Mouse (Mus musculus): ENCODE measurements around the gene Emilin2. TPM values are rescaled to one million over a fixed set of nuclear protein-coding genes. Genes with fewer than 3 reads are reported as not detected.

Gene Emilin2
- polyA plus RNA-seq, 1 experiment, result 7.9 TPM

GRCm38 (mm10) chr17:71230108-71230709 lies 81.6 kb downstream of the Emilin2 start:
- TF ChIP-seq MYOG (IDR thresholded peaks at IDR 0.05; ENCODE audit: control insufficient read depth, extremely low read depth, insufficient read length), result no peak
- no peak for TF ChIP-seq CTCF (IDR thresholded peaks at IDR 0.05; ENCODE audit: control insufficient read depth, insufficient read depth, insufficient read length)
- no peak for TF ChIP-seq MYOD1 (IDR thresholded peaks at IDR 0.05; ENCODE audit: control insufficient read depth, insufficient read length, low read depth)
- TF ChIP-seq MAX (IDR thresholded peaks at IDR 0.05), result no peak
- Histone ChIP-seq H3K27me3 (ENCODE audit: control insufficient read depth, insufficient read depth, insufficient read length) (no peaks in the 10 kb centered on the region), H3K36me3 (ENCODE audit: control insufficient read depth, insufficient read depth) (peaks cover 41% of the 10 kb centered on the region), H3ac (ENCODE audit: control insufficient read depth, insufficient read length, low read depth) (no peak overlapping the region), H3K79me2 (ENCODE audit: control insufficient read depth, insufficient read depth) (no peaks in the 10 kb centered on the region), H3K4me3 (ENCODE audit: insufficient read depth, poor library complexity, severe bottlenecking) (no peak overlapping the region), H3K79me3 (ENCODE audit: low read depth) (no peaks in the 10 kb centered on the region)

DNA sequence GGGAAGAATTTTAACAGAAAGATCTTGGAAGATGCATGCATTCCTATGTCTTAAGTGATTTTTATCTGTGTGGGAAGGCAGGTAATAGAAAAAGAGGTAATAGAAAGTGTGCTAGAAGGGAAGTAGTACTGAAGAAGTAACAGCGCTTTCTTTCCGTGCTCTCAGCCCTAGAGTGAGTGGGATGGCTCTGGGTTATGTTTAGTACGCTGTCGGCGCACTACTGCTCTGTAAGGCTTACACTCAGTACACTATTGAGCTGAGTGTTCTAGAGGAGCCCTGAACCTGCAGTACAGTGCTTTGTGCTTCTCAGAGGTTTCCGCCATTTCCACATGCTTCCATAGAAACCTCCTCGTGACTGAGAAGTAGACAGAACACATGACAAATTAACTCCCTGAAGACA lies 83.1 kb downstream of the Emilin2 start:
- no peak for TF ChIP-seq MAX (IDR thresholded peaks at IDR 0.05)
- no peak for TF ChIP-seq CEBPB (IDR thresholded peaks at IDR 0.05; ENCODE audit: low read depth)
- TF ChIP-seq FOSL1 (IDR thresholded peaks at IDR 0.05; ENCODE audit: insufficient read depth, low read length, poor library complexity, severe bottlenecking), result no peak
- TF ChIP-seq USF1 (IDR thresholded peaks at IDR 0.05; ENCODE audit: low read depth), result no peak
- TF ChIP-seq MYOG (IDR thresholded peaks at IDR 0.05; ENCODE audit: control insufficient read depth, extremely low read depth, insufficient read length), result no peak
- no peak for TF ChIP-seq MYOD1 (IDR thresholded peaks at IDR 0.05; ENCODE audit: control insufficient read depth, insufficient read length, low read depth)
- TF ChIP-seq CTCF (IDR thresholded peaks at IDR 0.05; ENCODE audit: control insufficient read depth, insufficient read depth, insufficient read length), result no peak
- Histone ChIP-seq H3K36me3 (ENCODE audit: control insufficient read depth, insufficient read depth) (peaks cover 42% of the 10 kb centered on the region), H3ac (ENCODE audit: control insufficient read depth, insufficient read length, low read depth) (no peak overlapping the region), H3K4me3 (ENCODE audit: insufficient read depth, poor library complexity, severe bottlenecking) (no peak overlapping the region), H3K79me3 (ENCODE audit: low read depth) (no peaks in the 10 kb centered on the region), H3K27me3 (ENCODE audit: control insufficient read depth, insufficient read depth, insufficient read length) (no peaks in the 10 kb centered on the region), H3K79me2 (ENCODE audit: control insufficient read depth, insufficient read depth) (no peaks in the 10 kb centered on the region)

GRCm38 (mm10) chr17:71227128-71227895 lies 84.5 kb downstream of the Emilin2 start:
- H3K4me3 ChIP-seq (ENCODE audit: insufficient read depth, poor library complexity, severe bottlenecking), result no peak overlapping the region
- no peaks in the 10 kb centered on the region for H3K79me3 ChIP-seq (ENCODE audit: low read depth)
- TF ChIP-seq USF1 (IDR thresholded peaks at IDR 0.05; ENCODE audit: low read depth) (no peak), MAX (IDR thresholded peaks at IDR 0.05) (no peak), MYOG (IDR thresholded peaks at IDR 0.05; ENCODE audit: control insufficient read depth, extremely low read depth, insufficient read length) (no peak), MYOD1 (IDR thresholded peaks at IDR 0.05; ENCODE audit: control insufficient read depth, insufficient read length, low read depth) (no peak), FOSL1 (IDR thresholded peaks at IDR 0.05; ENCODE audit: insufficient read depth, low read length, poor library complexity, severe bottlenecking) (no peak), CEBPB (IDR thresholded peaks at IDR 0.05; ENCODE audit: low read depth) (no peak), CTCF (IDR thresholded peaks at IDR 0.05; ENCODE audit: control insufficient read depth, insufficient read depth, insufficient read length) (no peak)
- H3ac ChIP-seq (ENCODE audit: control insufficient read depth, insufficient read length, low read depth), result no peak overlapping the region
- no peaks in the 10 kb centered on the region for H3K79me2 ChIP-seq (ENCODE audit: control insufficient read depth, insufficient read depth)
- no peaks in the 10 kb centered on the region for H3K27me3 ChIP-seq (ENCODE audit: control insufficient read depth, insufficient read depth, insufficient read length)
- H3K36me3 ChIP-seq (ENCODE audit: control insufficient read depth, insufficient read depth), result peaks cover 41% of the 10 kb centered on the region

DNA sequence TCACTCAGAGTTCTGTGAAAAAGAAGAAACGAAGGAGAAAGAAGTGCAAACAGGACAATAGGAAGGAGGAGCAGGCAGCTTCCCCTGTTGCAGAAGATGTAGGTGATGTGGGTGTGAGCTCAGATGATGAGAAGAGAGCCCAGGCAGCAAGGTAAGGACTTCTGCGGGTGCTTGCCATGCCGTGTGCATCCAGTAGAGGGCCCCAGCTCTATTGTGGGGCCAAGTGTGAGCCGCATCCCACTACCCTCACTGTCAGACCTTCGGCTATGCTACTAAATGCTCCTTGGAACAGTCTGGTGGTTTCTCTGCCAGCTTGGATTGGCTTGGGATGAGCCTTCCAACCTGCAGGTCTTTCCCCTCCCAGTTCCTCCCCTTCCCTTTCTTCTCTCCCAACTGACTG lies 86.7 kb downstream of the Emilin2 start:
- no peak for TF ChIP-seq FOSL1 (IDR thresholded peaks at IDR 0.05; ENCODE audit: insufficient read depth, low read length, poor library complexity, severe bottlenecking)
- no peak for TF ChIP-seq CTCF (IDR thresholded peaks at IDR 0.05; ENCODE audit: control insufficient read depth, insufficient read depth, insufficient read length)
- TF ChIP-seq MYOG (IDR thresholded peaks at IDR 0.05; ENCODE audit: control insufficient read depth, extremely low read depth, insufficient read length), result no peak
- no peak for TF ChIP-seq MYOD1 (IDR thresholded peaks at IDR 0.05; ENCODE audit: control insufficient read depth, insufficient read length, low read depth)
- no peak for TF ChIP-seq USF1 (IDR thresholded peaks at IDR 0.05; ENCODE audit: low read depth)
- no peak for TF ChIP-seq MAX (IDR thresholded peaks at IDR 0.05)
- TF ChIP-seq CEBPB (IDR thresholded peaks at IDR 0.05; ENCODE audit: low read depth), result no peak
- Histone ChIP-seq H3ac (ENCODE audit: control insufficient read depth, insufficient read length, low read depth) (no peak overlapping the region), H3K27me3 (ENCODE audit: control insufficient read depth, insufficient read depth, insufficient read length) (no peaks in the 10 kb centered on the region), H3K36me3 (ENCODE audit: control insufficient read depth, insufficient read depth) (peaks cover 20% of the 10 kb centered on the region), H3K79me2 (ENCODE audit: control insufficient read depth, insufficient read depth) (peaks cover 8% of the 10 kb centered on the region), H3K79me3 (ENCODE audit: low read depth) (peaks cover 2% of the 10 kb centered on the region), H3K4me3 (ENCODE audit: insufficient read depth, poor library complexity, severe bottlenecking) (no peak overlapping the region)

- H3K79me2 ChIP-seq (ENCODE audit: control insufficient read depth, insufficient read depth), result peaks cover 8% of the 10 kb centered on the region
- peaks cover 2% of the 10 kb centered on the region for H3K79me3 ChIP-seq (ENCODE audit: low read depth)
- no peaks in the 10 kb centered on the region for H3K27me3 ChIP-seq (ENCODE audit: control insufficient read depth, insufficient read depth, insufficient read length)
- TF ChIP-seq FOSL1 (IDR thresholded peaks at IDR 0.05; ENCODE audit: insufficient read depth, low read length, poor library complexity, severe bottlenecking) (no peak), MYOG (IDR thresholded peaks at IDR 0.05; ENCODE audit: control insufficient read depth, extremely low read depth, insufficient read length) (no peak), MAX (IDR thresholded peaks at IDR 0.05) (no peak), CTCF (IDR thresholded peaks at IDR 0.05; ENCODE audit: control insufficient read depth, insufficient read depth, insufficient read length) (no peak), CEBPB (IDR thresholded peaks at IDR 0.05; ENCODE audit: low read depth) (no peak), USF1 (IDR thresholded peaks at IDR 0.05; ENCODE audit: low read depth) (no peak), MYOD1 (IDR thresholded peaks at IDR 0.05; ENCODE audit: control insufficient read depth, insufficient read length, low read depth) (no peak)
- no peak overlapping the region for H3ac ChIP-seq (ENCODE audit: control insufficient read depth, insufficient read length, low read depth)
- H3K36me3 ChIP-seq (ENCODE audit: control insufficient read depth, insufficient read depth), result peaks cover 15% of the 10 kb centered on the region
- H3K4me3 ChIP-seq (ENCODE audit: insufficient read depth, poor library complexity, severe bottlenecking), result no peak overlapping the region
Measured at GRCm38 (mm10) chr17:71224521-71224920, 87.3 kb downstream of the Emilin2 start.
